In the genomic region with DNA sequence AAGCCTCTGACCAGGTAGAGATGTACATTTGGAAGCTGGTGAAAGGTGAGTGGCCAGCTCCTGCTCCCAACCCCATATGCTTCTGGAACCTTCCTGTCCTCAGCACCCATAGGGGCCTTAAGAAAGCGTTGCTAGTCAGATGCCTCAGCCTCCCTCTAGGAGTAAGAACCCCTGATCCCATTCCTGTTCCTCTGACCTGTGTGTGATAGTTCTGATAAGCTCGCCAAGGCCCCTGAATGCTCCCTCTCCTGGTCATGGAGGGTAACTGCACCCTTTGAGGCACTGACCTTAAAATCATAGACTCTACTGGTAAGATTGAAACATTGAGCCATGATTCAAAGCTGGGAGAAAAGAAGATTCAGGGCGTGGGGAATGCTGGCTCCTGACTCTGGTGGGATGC, we compare ENCODE assay signal across 9 mouse cellular contexts. TPM values are rescaled to one million over a fixed set of nuclear protein-coding genes. Genes with fewer than 3 reads are reported as not detected.
A peak's percentile ranks its signal among the peaks of the same experiment; 100 is the strongest.
DNase-seq lines count a peak whose midpoint lies in the region; ATAC-seq and TF ChIP-seq lines count a peak whose summit lies in the region.
"Had no signal": no experiment of that assay in that cellular context is flagged by ENCODE, and none has a peak within 500 bp of the region (broad histone marks: within the 10 kb centered on the region; RNA-seq: fewer than 3 reads in every experiment).

No protein-coding gene starts in this region.

- TF ChIP-seq CTCF in bone marrow, adult 2 months (IDR thresholded peaks at IDR 0.05; ENCODE audit: control insufficient read depth, insufficient read depth, low read length), result peak; percentile 72
- peak; percentile 90 for TF ChIP-seq CTCF in lung, postnatal 0 days (IDR thresholded peaks at IDR 0.05)

- DNase-seq in hindbrain, embryonic 10.5 days (ENCODE audit: low spot score), result peak; percentile 30
- peak; percentile 62 for DNase-seq in 416B (ENCODE audit: low read depth)
- peak; percentile 56 for DNase-seq in lung, postnatal 0 days (ENCODE audit: low spot score)
- DNase-seq in frontal cortex, adult 2 months (ENCODE audit: extremely low spot score in 1 of 2, low spot score in 1 of 2), result no peak
- DNase-seq in layer of hippocampus, adult 11-12 months (ENCODE audit: low spot score), result no peak
- no peak for DNase-seq in adrenal gland, adult 2 months

- no peak for ATAC-seq in hindbrain, embryonic 16.5 days
- no peak for ATAC-seq in lung, postnatal 0 days
- ATAC-seq: intestine, embryonic 15.5 days had no signal

- no peaks in the 10 kb centered on the region; the same call in 1 of the 2 replicates for H3K27me3 ChIP-seq in hindbrain, embryonic 10.5 days (ENCODE audit: insufficient read depth, poor library complexity, severe bottlenecking)
- H3K27me3 ChIP-seq in hindbrain, embryonic 16.5 days (replicated peaks; ENCODE audit: control insufficient read depth, insufficient read depth, low read length), result no peaks in the 10 kb centered on the region
- no peaks in the 10 kb centered on the region for H3K27me3 ChIP-seq in lung, postnatal 0 days (replicated peaks; ENCODE audit: insufficient read depth, low read length)
- H3K27me3 ChIP-seq: intestine, embryonic 15.5 days had no signal

- H3K4me1 ChIP-seq in hindbrain, embryonic 10.5 days (replicated peaks), result peaks cover 4% of the 10 kb centered on the region; the same call in 1 of the 2 replicates
- no peaks in the 10 kb centered on the region for H3K4me1 ChIP-seq in hindbrain, embryonic 16.5 days (ENCODE audit: control insufficient read depth, insufficient read depth, low read depth, low read length)
- no peaks in the 10 kb centered on the region for H3K4me1 ChIP-seq in bone marrow, adult 2 months (ENCODE audit: control insufficient read depth, insufficient read depth, low read length)
- H3K4me1 ChIP-seq in lung, postnatal 0 days (ENCODE audit: insufficient read depth, low read depth, low read length), result no peaks in the 10 kb centered on the region
- H3K4me1 ChIP-seq: intestine, embryonic 15.5 days had no signal

- no peaks in the 10 kb centered on the region for H3K36me3 ChIP-seq in hindbrain, embryonic 10.5 days
- H3K36me3 ChIP-seq in hindbrain, embryonic 16.5 days (ENCODE audit: control insufficient read depth, insufficient read depth, low read length), result no peaks in the 10 kb centered on the region
- no peaks in the 10 kb centered on the region for H3K36me3 ChIP-seq in lung, postnatal 0 days (ENCODE audit: insufficient read depth, low read length)
- H3K36me3 ChIP-seq: intestine, embryonic 15.5 days had no signal

- WGBS in hindbrain, embryonic 10.5 days, result 38% methylated on average over 3 of the region's 3 CpGs
- 29% methylated on average over 3 of the region's 3 CpGs for WGBS in hindbrain, embryonic 16.5 days
- WGBS in bone marrow, adult 2 months, result 43% methylated on average over 3 of the region's 3 CpGs
- WGBS in lung, postnatal 0 days, result 24% methylated on average over 3 of the region's 3 CpGs

- TF ChIP-seq EP300 in lung, postnatal 0 days (IDR thresholded peaks at IDR 0.05), result no peak

- H3K4me2 ChIP-seq in hindbrain, embryonic 16.5 days (ENCODE audit: low read length), result no peak overlapping the region
- no peak overlapping the region for H3K4me2 ChIP-seq in lung, postnatal 0 days (replicated peaks; ENCODE audit: low read depth, low read length)
- H3K4me2 ChIP-seq: intestine, embryonic 15.5 days had no signal

- no peak for TF ChIP-seq POLR2A in bone marrow, adult 2 months (IDR thresholded peaks at IDR 0.05; ENCODE audit: borderline replicate concordance, control insufficient read depth, low read depth, low read length)

- H3K9ac ChIP-seq in hindbrain, embryonic 16.5 days (ENCODE audit: low read depth, low read length), result no peak overlapping the region
- H3K9ac ChIP-seq in lung, postnatal 0 days (replicated peaks; ENCODE audit: low read depth), result no peak overlapping the region
- H3K9ac ChIP-seq: intestine, embryonic 15.5 days had no signal

- no peaks in the 10 kb centered on the region for H3K9me3 ChIP-seq in hindbrain, embryonic 10.5 days
- H3K9me3 ChIP-seq in hindbrain, embryonic 16.5 days (ENCODE audit: control insufficient read depth, low read length), result no peaks in the 10 kb centered on the region
- H3K9me3 ChIP-seq in lung, postnatal 0 days (ENCODE audit: low read length), result no peaks in the 10 kb centered on the region
- H3K9me3 ChIP-seq: intestine, embryonic 15.5 days had no signal

- no peak overlapping the region for H3K27ac ChIP-seq in hindbrain, embryonic 10.5 days
- H3K27ac ChIP-seq in hindbrain, embryonic 16.5 days (ENCODE audit: low read depth, low read length), result no peak overlapping the region
- no peak overlapping the region for H3K27ac ChIP-seq in bone marrow, adult 2 months (ENCODE audit: control insufficient read depth, insufficient read depth, low read depth, low read length, poor library complexity)
- H3K27ac ChIP-seq in lung, postnatal 0 days (ENCODE audit: low read length), result no peak overlapping the region
- H3K27ac ChIP-seq: intestine, embryonic 15.5 days had no signal

- H3K4me3 ChIP-seq in hindbrain, embryonic 10.5 days, result no peak overlapping the region
- no peak overlapping the region for H3K4me3 ChIP-seq in hindbrain, embryonic 16.5 days (ENCODE audit: low read length)
- no peak overlapping the region for H3K4me3 ChIP-seq in bone marrow, adult 2 months (replicated peaks; ENCODE audit: control insufficient read depth, low read depth, low read length)
- H3K4me3 ChIP-seq in lung, postnatal 0 days (ENCODE audit: low read depth, low read length), result no peak overlapping the region
- H3K4me3 ChIP-seq: intestine, embryonic 15.5 days had no signal

RNA-seq across cellular contexts. Expression of a gene that starts 23.3 kb away (rescaled TPM):
- polyA plus RNA-seq in hindbrain, embryonic 10.5 days (2016; fragmentation: Nextera tagmentation; extraction: Ambion mirVana), result 0.37 and 0.56 TPM in 2 replicates
- 0.88 and 1.1 TPM in 2 replicates for polyA plus RNA-seq in hindbrain, embryonic 16.5 days (2015; fragmentation: Nextera tagmentation; extraction: Ambion mirVana)
- not detected in 2 replicates for polyA plus RNA-seq in bone marrow, adult 2 months (2011; ENCODE audit: insufficient read depth, insufficient read length, low replicate concordance, missing spikeins)
- polyA plus RNA-seq in lung, postnatal 0 days (2015; fragmentation: Nextera tagmentation; extraction: Ambion mirVana), result 0.11 TPM in 1 of 2 replicates, not detected in the other
- polyA plus RNA-seq in frontal cortex, adult 2 months (2012; rRNA removed), result 0.36 and 0.65 TPM in 2 replicates
- total RNA-seq in adrenal gland, adult 2 months (2021), result not detected
- 0.33 TPM in 1 of 2 replicates, not detected in the other for polyA plus RNA-seq in adrenal gland, adult 2 months (2012; rRNA removed)

RNA-seq across cellular contexts. Expression of a gene that starts 49.1 kb away (rescaled TPM):
- 4.7 and 5.9 TPM in 2 replicates for polyA plus RNA-seq in hindbrain, embryonic 10.5 days (2016; fragmentation: Nextera tagmentation; extraction: Ambion mirVana)
- polyA plus RNA-seq in hindbrain, embryonic 16.5 days (2015; fragmentation: Nextera tagmentation; extraction: Ambion mirVana), result 4.1 and 4.2 TPM in 2 replicates
- 14.8 and 22.3 TPM in 2 replicates for polyA plus RNA-seq in bone marrow, adult 2 months (2011; ENCODE audit: insufficient read depth, insufficient read length, low replicate concordance, missing spikeins)
- polyA plus RNA-seq in lung, postnatal 0 days (2015; fragmentation: Nextera tagmentation; extraction: Ambion mirVana), result 3.8 and 4.2 TPM in 2 replicates
- 20.2 and 22.0 TPM in 2 replicates for polyA plus RNA-seq in frontal cortex, adult 2 months (2012; rRNA removed)
- total RNA-seq in adrenal gland, adult 2 months (2021), result 10 to 100 TPM; 13.0 to 13.8 TPM
- polyA plus RNA-seq in adrenal gland, adult 2 months (2012; rRNA removed), result 3.7 and 5.0 TPM in 2 replicates

Comparison
In these comparisons a context has a peak if more than half of its experiments do, and no peak if none do; other contexts are left out.
1. DNase-seq: peak in hindbrain, embryonic 10.5 days (single experiment), 416B (single experiment) and lung, postnatal 0 days (single experiment); none in frontal cortex, adult 2 months (0 of 2), layer of hippocampus, adult 11-12 months (single experiment) and adrenal gland, adult 2 months (single experiment).